Mouse (Mus musculus): ENCODE data around the gene Cox18. TPM values are rescaled to one million over a fixed set of nuclear protein-coding genes. Genes with fewer than 3 reads are reported as not detected.
"Not testable (repeated sequence)": the region's sequence is repeated elsewhere in the genome, so short reads cannot be mapped to it uniquely, and the experiment has no call there.

Gene Cox18
- total RNA-seq (2014; rRNA removed): 40.4 and 49.6 TPM in 2 replicates
- polyA plus RNA-seq (2015; fragmentation: Nextera tagmentation; extraction: Ambion mirVana): 38.5 and 43.5 TPM in 2 replicates

DNA sequence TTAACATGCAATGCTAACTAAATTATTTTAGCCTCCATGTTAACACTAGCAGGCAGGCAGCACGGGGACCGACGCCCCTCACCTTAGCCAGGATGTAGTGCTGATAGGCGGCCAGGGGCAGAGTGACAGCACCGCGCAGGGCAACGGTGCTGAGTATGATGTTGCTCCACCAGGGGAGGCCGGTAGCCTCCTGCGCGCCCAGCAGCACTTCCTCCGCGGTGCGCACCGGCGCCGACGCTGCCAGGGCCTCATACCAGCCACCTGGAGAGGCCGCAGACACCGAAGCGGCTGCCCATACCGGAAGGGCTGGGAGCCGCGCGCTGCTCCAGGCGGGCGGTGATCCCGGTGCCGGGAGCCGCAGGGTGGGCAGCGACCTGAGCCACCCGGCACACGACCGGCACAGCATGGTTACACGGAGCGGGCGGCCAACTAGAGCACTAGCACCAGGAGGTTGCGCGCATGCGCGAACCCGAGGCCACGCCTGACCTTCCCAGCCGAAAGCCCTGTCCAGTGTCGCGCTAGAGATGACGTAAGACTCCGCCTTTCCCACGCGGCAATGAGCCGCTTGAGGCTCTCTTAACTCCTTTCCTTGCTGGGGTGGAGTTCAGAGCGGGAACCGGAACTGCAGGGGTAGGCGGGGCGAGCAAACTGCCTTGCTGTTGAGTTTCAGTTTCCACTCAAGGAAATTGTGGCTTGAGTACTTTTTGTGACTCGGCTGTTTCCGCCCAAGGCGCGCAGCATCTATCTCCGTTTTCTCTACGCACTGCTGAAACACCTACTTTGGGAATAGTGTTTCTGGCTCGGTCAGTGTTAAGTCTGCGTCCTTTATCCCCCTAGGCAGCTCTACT is at the start of gene Cox18:
Gene Cox18, minus strand, starts transcription at position 468 of the 848 bp plus-strand sequence.
- peak; percentile 98 for DNase-seq
- H3K4me3 ChIP-seq (ENCODE audit: low read depth, low read length): peak within 1 kb of the TSS; percentile 62
- TF ChIP-seq CTCF (IDR thresholded peaks at IDR 0.05; ENCODE audit: low read depth): peak; percentile 38
- H3K9ac ChIP-seq: peak within 1 kb of the TSS; percentile 65
- under 1% methylated on average over 62 of the region's 62 CpGs for WGBS
- peak within 1 kb of the TSS; percentile 87 for H3K27ac ChIP-seq (ENCODE audit: low read depth, low read length)
- peak within 1 kb of the TSS; percentile 70 for H3K4me2 ChIP-seq (ENCODE audit: low read depth)
- peak; percentile 97 for ATAC-seq
- H3K4me1 ChIP-seq (ENCODE audit: insufficient read depth): peaks cover 7% of the 10 kb centered on the region; the same call in 1 of the 2 replicates
- H3K27me3 ChIP-seq (ENCODE audit: insufficient read depth, low read length): no peaks in the 10 kb centered on the region
- peaks cover 14% of the 10 kb centered on the region for H3K36me3 ChIP-seq (ENCODE audit: insufficient read depth)
- H3K9me3 ChIP-seq (ENCODE audit: low read length): no peaks in the 10 kb centered on the region

DNA sequence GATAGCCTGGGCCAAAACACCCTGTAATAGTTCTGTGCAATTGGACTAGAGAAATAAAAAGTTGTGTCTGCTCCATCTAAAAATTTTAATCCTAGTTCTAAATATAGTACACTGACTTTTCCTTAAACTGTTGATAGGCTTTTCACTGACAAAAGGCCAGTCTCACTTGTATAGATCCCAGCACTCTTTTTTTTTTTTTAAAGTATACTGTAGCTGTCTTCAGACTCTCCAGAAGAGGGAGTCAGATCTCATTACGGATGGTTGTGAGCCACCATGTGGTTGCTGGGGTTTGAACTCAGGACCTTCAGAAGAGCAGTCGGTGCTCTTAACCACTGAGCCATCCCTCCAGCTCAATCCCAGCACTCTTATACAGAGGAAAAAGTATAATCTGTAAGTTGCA is 38.4 kb upstream of the Cox18 start:
- DNase-seq; H3K27me3 ChIP-seq (ENCODE audit: insufficient read depth, low read length); H3K4me2 ChIP-seq (ENCODE audit: low read depth); H3K4me1 ChIP-seq (ENCODE audit: insufficient read depth); H3K9me3 ChIP-seq (ENCODE audit: low read length); ATAC-seq; H3K27ac ChIP-seq (ENCODE audit: low read depth, low read length); H3K4me3 ChIP-seq (ENCODE audit: low read depth, low read length); H3K9ac ChIP-seq: not testable (repeated sequence)
- 77% methylated on average over 2 of the region's 2 CpGs for WGBS
- peaks cover 60% of the 10 kb centered on the region for H3K36me3 ChIP-seq (ENCODE audit: insufficient read depth)

GRCm38 (mm10) chr5:90257023-90257422 is 33.2 kb upstream of the Cox18 start:
- Histone ChIP-seq H3K4me2 (ENCODE audit: low read depth) (no peak overlapping the region), H3K4me1 (ENCODE audit: insufficient read depth) (no peaks in the 10 kb centered on the region), H3K27me3 (ENCODE audit: insufficient read depth, low read length) (no peaks in the 10 kb centered on the region), H3K9me3 (ENCODE audit: low read length) (no peaks in the 10 kb centered on the region), H3K9ac (no peak overlapping the region), H3K27ac (ENCODE audit: low read depth, low read length) (no peak overlapping the region), H3K4me3 (ENCODE audit: low read depth, low read length) (no peak overlapping the region), H3K36me3 (ENCODE audit: insufficient read depth) (peaks cover 71% of the 10 kb centered on the region)
- 96% methylated on average over 3 of the region's 3 CpGs for WGBS
- DNase-seq (no peak), ATAC-seq (no peak)
- TF ChIP-seq CTCF (IDR thresholded peaks at IDR 0.05; ENCODE audit: low read depth): no peak

- Histone ChIP-seq H3K27me3 (ENCODE audit: insufficient read depth, low read length) (no peaks in the 10 kb centered on the region), H3K4me1 (ENCODE audit: insufficient read depth) (no peaks in the 10 kb centered on the region), H3K4me2 (ENCODE audit: low read depth) (no peak overlapping the region), H3K27ac (ENCODE audit: low read depth, low read length) (no peak overlapping the region), H3K36me3 (ENCODE audit: insufficient read depth) (peaks cover 63% of the 10 kb centered on the region), H3K9me3 (ENCODE audit: low read length) (no peaks in the 10 kb centered on the region), H3K9ac (no peak overlapping the region), H3K4me3 (ENCODE audit: low read depth, low read length) (no peak overlapping the region)
- TF ChIP-seq CTCF (IDR thresholded peaks at IDR 0.05; ENCODE audit: low read depth): no peak
- ATAC-seq: no peak
- no peak for DNase-seq
Observed at GRCm38 (mm10) chr5:90247503-90247902, 23.7 kb upstream of the Cox18 start.

DNA sequence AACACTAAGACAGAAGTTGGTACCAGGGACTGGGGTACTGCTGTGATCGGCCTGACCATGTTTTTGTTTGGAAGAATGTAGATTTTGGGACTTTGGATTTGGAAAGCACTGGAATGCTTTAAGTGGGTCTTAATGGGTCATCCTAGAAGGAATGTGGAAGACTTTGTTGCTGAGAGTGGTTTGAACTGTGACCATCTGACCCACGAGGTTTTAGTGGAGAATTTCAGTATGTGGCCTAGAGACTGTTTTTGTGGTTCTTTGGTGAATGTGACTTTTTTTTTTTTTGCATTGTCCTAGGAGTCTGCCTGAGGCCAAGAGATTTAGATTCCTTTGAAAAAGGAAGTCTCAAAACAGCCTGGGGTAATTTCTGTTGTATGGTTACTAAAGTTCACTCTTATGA is 23.2 kb upstream of the Cox18 start:
- DNase-seq (no peak), ATAC-seq (no peak)
- no peaks in the 10 kb centered on the region for H3K27me3 ChIP-seq (ENCODE audit: insufficient read depth, low read length)
- no peaks in the 10 kb centered on the region for H3K9me3 ChIP-seq (ENCODE audit: low read length)
- H3K9ac ChIP-seq: no peak overlapping the region
- 78% methylated on average over 2 of the region's 2 CpGs for WGBS
- H3K4me1 ChIP-seq (ENCODE audit: insufficient read depth): no peaks in the 10 kb centered on the region
- no peak for TF ChIP-seq CTCF (IDR thresholded peaks at IDR 0.05; ENCODE audit: low read depth)
- no peak overlapping the region for H3K4me3 ChIP-seq (ENCODE audit: low read depth, low read length)
- peaks cover 62% of the 10 kb centered on the region for H3K36me3 ChIP-seq (ENCODE audit: insufficient read depth)
- no peak overlapping the region for H3K4me2 ChIP-seq (ENCODE audit: low read depth)
- no peak overlapping the region for H3K27ac ChIP-seq (ENCODE audit: low read depth, low read length)

GRCm38 (mm10) chr5:90246567-90246966 is 22.8 kb upstream of the Cox18 start:
- Histone ChIP-seq H3K27me3 (ENCODE audit: insufficient read depth, low read length) (no peaks in the 10 kb centered on the region), H3K36me3 (ENCODE audit: insufficient read depth) (peaks cover 60% of the 10 kb centered on the region), H3K9ac (no peak overlapping the region), H3K9me3 (ENCODE audit: low read length) (no peaks in the 10 kb centered on the region), H3K4me1 (ENCODE audit: insufficient read depth) (no peaks in the 10 kb centered on the region), H3K4me2 (ENCODE audit: low read depth) (no peak overlapping the region), H3K27ac (ENCODE audit: low read depth, low read length) (no peak overlapping the region), H3K4me3 (ENCODE audit: low read depth, low read length) (no peak overlapping the region)
- DNase-seq (no peak), ATAC-seq (no peak)
- WGBS: 90% methylated on average over 4 of the region's 4 CpGs
- no peak for TF ChIP-seq CTCF (IDR thresholded peaks at IDR 0.05; ENCODE audit: low read depth)

GRCm38 (mm10) chr5:90245416-90245815 is 21.6 kb upstream of the Cox18 start:
- no peak for TF ChIP-seq CTCF (IDR thresholded peaks at IDR 0.05; ENCODE audit: low read depth)
- Histone ChIP-seq H3K27me3 (ENCODE audit: insufficient read depth, low read length) (no peaks in the 10 kb centered on the region), H3K9me3 (ENCODE audit: low read length) (no peaks in the 10 kb centered on the region), H3K4me3 (ENCODE audit: low read depth, low read length) (no peak overlapping the region), H3K9ac (no peak overlapping the region), H3K4me2 (ENCODE audit: low read depth) (no peak overlapping the region), H3K36me3 (ENCODE audit: insufficient read depth) (peaks cover 55% of the 10 kb centered on the region), H3K4me1 (ENCODE audit: insufficient read depth) (no peaks in the 10 kb centered on the region), H3K27ac (ENCODE audit: low read depth, low read length) (no peak overlapping the region)
- no peak for ATAC-seq
- WGBS: 80% methylated on average over 4 of the region's 4 CpGs
- no peak for DNase-seq
